Mouse (Mus musculus) hindbrain, embryonic 11.5 days (tissue): Measurements from ENCODE around the gene Fer. TPM values are rescaled to one million over a fixed set of nuclear protein-coding genes. Genes with fewer than 3 reads are reported as not detected.

Source experiments
- ATAC-seq: fragments of 200-750 bp; cut with Nextera tagmentation; 2 replicates; pipeline ENCODE4 v1.8.0; 2017; ENCODE audit warnings: mild to moderate bottlenecking, moderate TSS enrichment, moderate library complexity; ENCODE audit not compliant: low FRiP score
- DNase-seq: peaks from one replicate; pipeline ENCODE4 v3.0.0-alpha.2; 2015; ENCODE audit warnings: low spot score
- H3K27ac ChIP-seq: fragments of 300-500 bp; sonication (generic); 2 replicates; pipeline ENCODE4 v1.5.1; 2014; ENCODE audit warnings: mild to moderate bottlenecking, low read depth, low read length
- H3K27me3 ChIP-seq: fragments of 300-500 bp; sonication (generic); 2 replicates; pipeline ENCODE4 v1.6.1; 2014; ENCODE audit warnings: mild to moderate bottlenecking, low read length, moderate library complexity, mixed read lengths; ENCODE audit not compliant: control insufficient read depth, insufficient read depth
- H3K36me3 ChIP-seq: fragments of 300-500 bp; sonication (generic); 2 replicates; pipeline ENCODE4 v1.6.1; 2014; ENCODE audit warnings: mild to moderate bottlenecking, low read length, moderate library complexity, mixed read lengths; ENCODE audit not compliant: control insufficient read depth, insufficient read depth
- H3K4me1 ChIP-seq: fragments of 300-500 bp; sonication (generic); replicated peaks from 2 replicates; pipeline ENCODE4 v1.6.1; 2014; ENCODE audit warnings: low read length, mixed read lengths; ENCODE audit not compliant: control insufficient read depth, insufficient read depth
- H3K4me2 ChIP-seq: fragments of 300-500 bp; sonication (generic); replicated peaks from 2 replicates; pipeline ENCODE4 v1.6.1; 2014; ENCODE audit warnings: mild to moderate bottlenecking, low read depth, low read length
- H3K4me3 ChIP-seq: fragments of 300-500 bp; sonication (generic); 2 replicates; pipeline ENCODE4 v1.5.1; 2014; ENCODE audit warnings: low read depth, low read length
- H3K9ac ChIP-seq: fragments of 300-500 bp; sonication (generic); 2 replicates; pipeline ENCODE4 v1.6.1; 2014; ENCODE audit warnings: low read depth, low read length
- H3K9me3 ChIP-seq: fragments of 300-500 bp; sonication (generic); 2 replicates; pipeline ENCODE4 v1.6.1; 2016; ENCODE audit warnings: low read length; ENCODE audit not compliant: control insufficient read depth
- WGBS: fragments of 180-500 bp; shearing (Covaris S2); extraction: QIAGEN DNeasy Blood & Tissue Kit; methylation state at CpG from one replicate; pipeline ENCODE4 v1.1.7; 2014; 5-methylcytosine and 5-hydroxymethylcytosine counted together
- polyA plus RNA-seq: library from polyadenylated mRNA; unstranded; fragments of >200 nt; fragmentation: Nextera tagmentation; extraction: Ambion mirVana; gene quantifications from 2 replicates; pipeline ENCODE4 v1.2.1, GENCODE M21; 2014

The Fer gene
- polyA plus RNA-seq, 1 experiment from 2014 or later: 34.2 TPM

DNA sequence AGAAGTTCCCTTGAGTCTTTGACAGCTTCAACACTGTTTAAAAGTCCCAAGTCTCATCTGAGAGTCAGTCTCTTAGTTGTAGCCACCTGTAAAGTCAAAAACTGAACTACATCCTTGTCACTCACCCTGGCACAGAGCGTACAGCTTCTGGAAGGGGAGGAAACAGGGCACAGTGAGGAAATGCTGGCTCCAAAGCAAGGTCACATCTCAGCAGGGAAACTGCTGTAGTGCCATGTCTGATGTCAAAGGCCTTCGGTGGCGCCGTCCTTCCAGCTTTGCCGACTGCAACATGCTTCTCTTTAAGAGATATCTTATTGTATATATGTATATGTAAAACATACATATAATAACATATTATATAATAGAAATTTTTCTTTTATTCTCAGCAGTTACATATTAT is 188.0 kb downstream of the Fer start:
- DNase-seq (no peak), ATAC-seq (no peak)
- H3K36me3 ChIP-seq: no peaks in the 10 kb centered on the region
- 64% methylated on average over 5 of the region's 5 CpGs for WGBS
- H3K27ac ChIP-seq: no peak overlapping the region
- H3K4me1 ChIP-seq: no peaks in the 10 kb centered on the region
- H3K4me3 ChIP-seq: no peak overlapping the region
- no peaks in the 10 kb centered on the region for H3K27me3 ChIP-seq
- H3K9ac ChIP-seq: no peak overlapping the region
- H3K9me3 ChIP-seq: no peaks in the 10 kb centered on the region
- H3K4me2 ChIP-seq: no peak overlapping the region

DNA sequence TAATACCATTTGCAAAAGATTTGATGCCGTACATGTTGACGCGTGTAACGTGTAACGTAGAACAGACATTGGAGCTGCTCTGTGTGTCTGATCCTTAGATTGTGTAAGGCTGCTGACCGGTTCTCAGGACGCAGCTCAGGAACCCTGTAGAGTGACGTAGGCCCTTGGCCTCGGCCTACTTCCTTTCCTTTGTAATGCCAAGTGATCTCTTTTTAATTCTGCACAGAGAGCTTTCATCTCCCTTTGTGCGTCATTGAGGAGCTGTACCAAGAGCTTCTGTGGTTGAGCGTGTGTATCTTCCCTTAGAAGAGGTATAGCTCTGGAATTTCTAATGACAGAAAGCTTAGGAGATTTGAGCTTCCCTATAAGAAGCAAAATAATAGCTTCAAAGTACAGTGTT is 190.8 kb downstream of the Fer start:
- no peaks in the 10 kb centered on the region for H3K4me1 ChIP-seq
- 80% methylated on average over 11 of the region's 11 CpGs for WGBS

DNA sequence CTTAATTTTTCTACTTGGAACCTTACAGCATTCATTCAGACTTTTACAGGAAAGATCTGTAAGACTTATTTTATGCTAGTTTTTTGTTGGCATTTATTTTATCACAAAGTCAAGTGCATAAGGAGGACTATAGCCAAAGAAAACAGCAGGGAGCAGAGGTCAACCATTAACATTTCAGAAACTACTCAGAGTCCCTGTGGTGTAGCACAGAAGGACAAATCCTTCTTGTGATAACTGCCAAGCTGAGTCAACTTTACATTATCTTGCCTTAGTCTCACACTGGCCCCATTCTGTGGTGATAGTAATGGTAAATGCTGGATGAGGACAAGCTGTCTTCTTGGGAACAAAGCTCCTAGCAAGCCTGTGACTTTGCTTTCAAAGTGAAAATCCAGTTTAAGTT is 197.7 kb downstream of the Fer start:
- H3K27ac ChIP-seq: no peak overlapping the region
- no peaks in the 10 kb centered on the region for H3K4me1 ChIP-seq
- DNase-seq: no peak
- no peaks in the 10 kb centered on the region for H3K27me3 ChIP-seq
- H3K36me3 ChIP-seq: no peaks in the 10 kb centered on the region
- no peak overlapping the region for H3K4me2 ChIP-seq
- ATAC-seq: no peak
- no peaks in the 10 kb centered on the region for H3K9me3 ChIP-seq
- H3K9ac ChIP-seq: no peak overlapping the region
- H3K4me3 ChIP-seq: no peak overlapping the region

More for the DNA sequence above, 190.8 kb downstream of the Fer start:
- ATAC-seq (no peak), DNase-seq (no peak)
- H3K27me3 ChIP-seq: no peaks in the 10 kb centered on the region
- H3K27ac ChIP-seq: no peak overlapping the region
- H3K4me2 ChIP-seq: no peak overlapping the region
- no peak overlapping the region for H3K4me3 ChIP-seq
- no peak overlapping the region for H3K9ac ChIP-seq
- H3K9me3 ChIP-seq: no peaks in the 10 kb centered on the region
- no peaks in the 10 kb centered on the region for H3K36me3 ChIP-seq

DNA sequence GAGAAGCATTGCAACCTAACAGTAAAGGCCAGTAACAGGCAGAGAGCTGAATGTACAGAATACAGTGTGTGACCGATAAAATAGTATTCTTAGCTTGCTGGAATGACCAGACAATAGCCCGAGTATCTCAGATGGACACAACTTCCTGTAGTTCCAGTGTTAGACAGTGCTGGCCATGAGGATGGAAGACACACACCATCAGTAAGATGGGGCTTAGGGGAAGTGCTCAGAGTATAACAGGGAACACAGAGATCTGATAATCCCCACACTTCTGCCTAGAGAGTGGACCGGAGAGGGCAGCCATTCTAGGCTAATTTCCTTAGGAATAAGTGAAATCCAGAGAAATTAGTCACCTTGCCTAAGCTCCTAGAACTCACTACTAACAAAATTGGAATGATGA is 202.4 kb downstream of the Fer start:
- 0 out of 2 replicates have a peak, but pooled peaks cover 2% of the 10 kb centered on the region for H3K4me1 ChIP-seq
- H3K9ac ChIP-seq: no peak overlapping the region
- no peak overlapping the region for H3K4me2 ChIP-seq

DNA sequence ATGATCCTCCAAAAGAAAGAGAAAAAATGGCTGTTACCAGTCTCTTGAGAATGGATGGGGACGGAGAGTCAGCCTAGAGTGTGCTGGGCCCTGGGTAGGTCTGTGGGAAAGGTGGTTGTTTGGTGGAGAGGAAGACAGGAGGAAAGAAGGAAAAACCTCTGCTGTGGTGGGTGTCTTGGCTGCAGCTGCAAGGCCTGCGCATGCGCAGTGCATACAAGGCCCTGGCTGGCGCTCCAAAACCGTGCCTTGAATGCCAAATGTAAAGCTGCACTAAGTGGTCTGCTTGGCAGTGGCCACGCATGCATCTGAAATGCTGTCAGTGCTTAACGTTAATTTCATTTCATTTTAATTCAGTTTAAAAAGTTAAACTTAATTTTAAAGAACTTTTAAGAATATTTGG is 214.5 kb downstream of the Fer start:
- H3K36me3 ChIP-seq: no peaks in the 10 kb centered on the region
- H3K4me2 ChIP-seq: no peak overlapping the region
- no peaks in the 10 kb centered on the region for H3K4me1 ChIP-seq
- no peaks in the 10 kb centered on the region for H3K9me3 ChIP-seq
- H3K4me3 ChIP-seq: no peak overlapping the region
- no peak for ATAC-seq
- H3K9ac ChIP-seq: no peak overlapping the region
- no peak for DNase-seq
- H3K27ac ChIP-seq: no peak overlapping the region
- H3K27me3 ChIP-seq: no peaks in the 10 kb centered on the region
- 93% methylated on average over 7 of the region's 7 CpGs for WGBS

More for the DNA sequence above, 202.4 kb downstream of the Fer start:
- no peaks in the 10 kb centered on the region for H3K36me3 ChIP-seq
- DNase-seq (no peak), ATAC-seq (no peak)
- H3K4me3 ChIP-seq: no peak overlapping the region
- no peak overlapping the region for H3K27ac ChIP-seq
- H3K9me3 ChIP-seq: no peaks in the 10 kb centered on the region
- 95% methylated on average over 3 of the region's 3 CpGs for WGBS
- H3K27me3 ChIP-seq: no peaks in the 10 kb centered on the region

DNA sequence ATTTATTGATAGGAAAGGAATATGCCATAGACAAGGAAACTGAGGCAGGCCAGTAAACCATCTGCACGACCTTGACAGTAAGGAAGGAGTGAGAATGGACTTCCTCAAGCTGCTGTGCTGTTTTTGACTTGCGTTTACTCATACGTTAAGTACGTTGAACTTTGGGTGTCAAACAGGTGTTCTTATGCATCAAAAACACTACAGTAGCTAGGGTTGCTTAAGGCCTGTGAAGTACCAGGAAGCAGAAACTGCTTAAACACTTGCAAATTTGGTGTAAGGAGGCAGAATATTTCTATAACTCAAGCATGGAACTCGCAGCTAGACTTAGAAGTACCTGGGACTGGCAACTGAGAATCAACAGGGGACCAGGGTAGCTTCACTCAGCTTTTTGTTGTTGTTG is 221.9 kb downstream of the Fer start:
- no peaks in the 10 kb centered on the region for H3K9me3 ChIP-seq
- H3K4me1 ChIP-seq: no peaks in the 10 kb centered on the region
- H3K4me2 ChIP-seq: no peak overlapping the region
- no peak overlapping the region for H3K27ac ChIP-seq
- DNase-seq (no peak), ATAC-seq (no peak)
- no peaks in the 10 kb centered on the region for H3K27me3 ChIP-seq
- 91% methylated on average over 5 of the region's 5 CpGs for WGBS
- no peak overlapping the region for H3K9ac ChIP-seq
- no peak overlapping the region for H3K4me3 ChIP-seq
- no peaks in the 10 kb centered on the region for H3K36me3 ChIP-seq

DNA sequence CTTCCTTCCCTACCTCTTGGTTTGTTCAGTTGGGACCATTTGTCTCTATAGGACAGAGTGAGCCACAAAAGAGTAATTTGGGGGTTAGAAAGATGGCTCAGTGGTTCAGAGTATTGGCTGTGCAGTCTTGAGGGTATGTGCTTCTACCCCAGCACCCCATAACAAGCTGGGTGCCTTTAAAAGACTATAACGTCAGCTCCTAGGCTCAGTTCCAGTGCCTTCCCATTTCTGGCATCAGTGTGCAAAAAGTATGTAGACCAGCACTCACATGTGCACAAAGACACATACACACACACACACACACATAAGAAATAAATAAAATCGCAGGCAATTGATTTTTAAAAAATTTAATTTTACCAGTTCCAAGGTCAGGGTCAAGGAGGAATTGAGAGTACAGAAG is 222.6 kb downstream of the Fer start:
- no peak overlapping the region for H3K4me3 ChIP-seq
- H3K4me1 ChIP-seq: no peaks in the 10 kb centered on the region
- H3K27me3 ChIP-seq: no peaks in the 10 kb centered on the region
- H3K36me3 ChIP-seq: no peaks in the 10 kb centered on the region
- DNase-seq: no peak
- no peak overlapping the region for H3K4me2 ChIP-seq
- 94% methylated on average over 2 of the region's 2 CpGs for WGBS
- H3K27ac ChIP-seq: no peak overlapping the region
- H3K9me3 ChIP-seq: no peaks in the 10 kb centered on the region
- H3K9ac ChIP-seq: no peak overlapping the region
- ATAC-seq: no peak

DNA sequence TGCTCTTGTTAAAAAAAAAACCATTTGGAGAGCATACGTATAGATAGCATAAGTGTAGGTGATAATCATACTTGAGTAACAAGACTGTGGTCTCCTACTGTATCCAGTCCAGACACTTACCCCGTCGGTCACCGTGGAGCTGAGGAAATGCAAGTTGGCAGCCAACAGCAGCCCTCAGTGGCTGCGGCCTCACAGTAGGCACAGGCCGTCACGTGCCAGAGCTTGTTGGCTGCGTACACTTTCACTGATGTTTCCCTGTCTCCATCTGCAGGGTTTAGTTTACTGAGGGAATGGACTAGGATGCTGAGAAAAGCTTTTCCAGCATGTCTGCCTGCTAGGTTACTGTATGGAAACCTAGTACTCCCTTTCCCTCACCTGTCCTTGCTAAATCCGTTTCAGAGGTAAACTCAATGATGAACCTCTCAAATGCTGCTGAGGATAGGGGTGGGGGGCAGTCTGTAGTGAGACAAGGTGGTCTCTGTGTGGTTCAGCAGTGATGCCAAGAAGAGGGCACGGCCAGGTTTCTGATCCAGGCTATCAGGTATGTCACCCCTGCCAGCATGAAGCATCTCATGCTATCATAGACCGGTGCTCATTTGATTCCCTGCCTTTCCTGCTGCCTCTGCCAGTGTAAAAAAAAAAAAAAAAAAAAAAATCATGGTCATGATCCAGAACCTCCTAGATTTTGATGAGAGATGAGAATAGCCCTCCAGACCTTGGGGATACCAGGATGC is 224.2 kb downstream of the Fer start:
- no peak for DNase-seq
- ATAC-seq: no peak
- H3K36me3 ChIP-seq: no peaks in the 10 kb centered on the region

DNA sequence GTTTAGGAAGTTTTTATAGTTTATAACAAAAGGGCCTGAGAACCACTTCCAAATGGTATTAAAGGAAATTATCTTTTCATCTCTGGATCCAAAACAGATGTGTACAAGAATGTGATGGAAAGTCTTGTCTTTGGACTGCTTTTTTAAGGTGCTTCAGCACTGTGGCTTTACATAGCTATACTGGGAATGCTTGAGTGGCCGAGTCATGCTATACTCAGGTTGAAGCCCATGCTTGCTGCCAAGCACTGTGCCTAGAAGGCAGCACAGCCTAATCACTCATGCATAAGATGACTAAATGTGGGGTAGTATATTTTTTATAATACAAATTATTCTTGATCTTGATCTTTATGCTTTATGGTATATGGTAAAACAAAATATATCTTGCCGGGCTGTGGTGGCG is 225.0 kb downstream of the Fer start:
- no peaks in the 10 kb centered on the region for H3K9me3 ChIP-seq
- WGBS: 92% methylated on average over 3 of the region's 3 CpGs
- no peak overlapping the region for H3K27ac ChIP-seq
- no peaks in the 10 kb centered on the region for H3K27me3 ChIP-seq
- H3K4me1 ChIP-seq: no peaks in the 10 kb centered on the region
- H3K9ac ChIP-seq: no peak overlapping the region
- no peak overlapping the region for H3K4me3 ChIP-seq
- H3K36me3 ChIP-seq: no peaks in the 10 kb centered on the region
- ATAC-seq (no peak), DNase-seq (no peak)
- H3K4me2 ChIP-seq: no peak overlapping the region

More for the DNA sequence above, 224.2 kb downstream of the Fer start:
- no peak overlapping the region for H3K4me3 ChIP-seq
- no peaks in the 10 kb centered on the region for H3K27me3 ChIP-seq
- H3K4me2 ChIP-seq: no peak overlapping the region
- 90% methylated on average over 11 of the region's 11 CpGs for WGBS
- H3K9ac ChIP-seq: no peak overlapping the region
- no peaks in the 10 kb centered on the region for H3K4me1 ChIP-seq
- no peaks in the 10 kb centered on the region for H3K9me3 ChIP-seq
- H3K27ac ChIP-seq: no peak overlapping the region
